Mouse (Mus musculus) layer of hippocampus, adult 11-12 months (tissue): ENCODE data around the gene Litaf.

Experiments
- DNase-seq: peaks from one replicate; pipeline ENCODE4 v3.0.0; 2022; ENCODE audit warnings: low spot score

Litaf gene

GRCm38 (mm10) chr16:11066833-11067191 lies 855 bp upstream of the Litaf start:
- DNase-seq, result peak; percentile 62

GRCm38 (mm10) chr16:11065431-11065830 lies 526 bp downstream of the Litaf start:
- DNase-seq, result no peak

GRCm38 (mm10) chr16:11064742-11065141 lies 1.2 kb downstream of the Litaf start:
- no peak for DNase-seq

GRCm38 (mm10) chr16:11064341-11064740 lies 1.6 kb downstream of the Litaf start:
- DNase-seq, result no peak

GRCm38 (mm10) chr16:11062794-11063721 lies 2.9 kb downstream of the Litaf start:
- peak; percentile 70 for DNase-seq

- DNase-seq, result no peak
These were observed 5.3 kb downstream of the Litaf start, which contains the start of gene Snn for GRCm38 (mm10) chr16:11060645-11061044. Gene Snn, plus strand, starts transcription at chr16:11060945.

- DNase-seq, result no peak
These were observed 10.0 kb downstream of the Litaf start for GRCm38 (mm10) chr16:11055916-11056315.

GRCm38 (mm10) chr16:11054871-11055270 lies 11.1 kb downstream of the Litaf start:
- no peak for DNase-seq

GRCm38 (mm10) chr16:11054409-11054808 lies 11.5 kb downstream of the Litaf start:
- DNase-seq, result no peak

GRCm38 (mm10) chr16:11051134-11051533 lies 14.8 kb downstream of the Litaf start:
- no peak for DNase-seq

- DNase-seq, result no peak
These were observed 15.7 kb downstream of the Litaf start for GRCm38 (mm10) chr16:11050226-11050625.

- DNase-seq, result no peak
These were observed 18.8 kb downstream of the Litaf start for GRCm38 (mm10) chr16:11047130-11047529.

- no peak for DNase-seq
These were observed 19.5 kb downstream of the Litaf start for GRCm38 (mm10) chr16:11046437-11046836.

GRCm38 (mm10) chr16:11043239-11043638 lies 22.7 kb downstream of the Litaf start:
- no peak for DNase-seq

- DNase-seq, result no peak
These were observed 25.4 kb downstream of the Litaf start for GRCm38 (mm10) chr16:11040603-11041002.

GRCm38 (mm10) chr16:11035790-11036431 lies 30.0 kb downstream of the Litaf start:
- DNase-seq, result peak; percentile 80

GRCm38 (mm10) chr16:11035273-11035672 lies 30.7 kb downstream of the Litaf start:
- no peak for DNase-seq

- DNase-seq, result peak; percentile 88
These were observed 31.7 kb downstream of the Litaf start for GRCm38 (mm10) chr16:11034193-11034803.

GRCm38 (mm10) chr16:11031320-11031719 lies 34.6 kb downstream of the Litaf start:
- DNase-seq, result no peak

- DNase-seq, result no peak
These were observed 35.1 kb downstream of the Litaf start for GRCm38 (mm10) chr16:11030844-11031243.

GRCm38 (mm10) chr16:11028206-11028605 lies 37.8 kb downstream of the Litaf start:
- no peak for DNase-seq

GRCm38 (mm10) chr16:11024841-11025240 lies 41.1 kb downstream of the Litaf start:
- no peak for DNase-seq

GRCm38 (mm10) chr16:11023618-11024017 lies 42.3 kb downstream of the Litaf start:
- no peak for DNase-seq
